ENCODE assay signal across 12 mouse cellular contexts in the genomic region with DNA sequence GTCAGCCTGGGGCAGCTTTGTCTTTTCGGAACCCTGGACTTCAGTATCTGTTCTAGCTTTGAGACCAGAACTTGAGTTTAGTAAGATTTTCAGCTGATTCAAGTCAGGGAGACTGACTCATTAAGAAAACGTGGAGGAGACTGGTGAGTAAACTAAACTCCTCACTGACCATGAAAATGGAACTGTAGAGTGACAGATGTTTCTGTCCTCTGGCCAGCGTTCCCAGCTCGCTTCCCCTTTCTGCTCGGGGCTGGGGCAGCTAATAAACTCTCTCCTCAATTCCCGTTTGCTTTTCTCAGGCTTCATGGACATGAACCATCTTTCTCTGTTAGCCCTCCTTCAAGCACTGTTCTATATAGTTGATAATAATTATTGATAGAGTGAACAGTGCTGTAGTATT. TPM values are rescaled to one million over a fixed set of nuclear protein-coding genes. Genes with fewer than 3 reads are reported as not detected.
A peak's percentile ranks its signal among the peaks of the same experiment; 100 is the strongest.
DNase-seq lines count a peak whose midpoint lies in the region; ATAC-seq and TF ChIP-seq lines count a peak whose summit lies in the region.
"Had no signal": no experiment of that assay in that cellular context is flagged by ENCODE, and none has a peak within 500 bp of the region (broad histone marks: within the 10 kb centered on the region; RNA-seq: fewer than 3 reads in every experiment).

No protein-coding gene starts in this region.

- no peak for TF ChIP-seq CTCF in heart, adult 2 months (IDR thresholded peaks at IDR 0.05)
- no peak for TF ChIP-seq CTCF in liver, embryonic 14.5 days (IDR thresholded peaks at IDR 0.05; ENCODE audit: low read depth)

- H3K4me2 ChIP-seq in heart, embryonic 11.5 days = no peak overlapping the region
- peak overlapping the region; percentile 100 for H3K4me2 ChIP-seq in liver, embryonic 14.5 days (ENCODE audit: low read depth)
- H3K4me2 ChIP-seq: neural tube, embryonic 13.5 days had no signal

- peaks cover 16% of the 10 kb centered on the region for H3K36me3 ChIP-seq in heart, adult 2 months (ENCODE audit: control insufficient read depth, insufficient read depth, low read length)
- H3K36me3 ChIP-seq in heart, embryonic 11.5 days (ENCODE audit: control insufficient read depth, insufficient read depth, low read length) = no peaks in the 10 kb centered on the region
- H3K36me3 ChIP-seq in liver, embryonic 14.5 days (replicated peaks; ENCODE audit: control insufficient read depth, insufficient read depth, low read depth) = no peaks in the 10 kb centered on the region; the same call in 1 of the 2 replicates

- H3K9me3 ChIP-seq in heart, embryonic 11.5 days (replicated peaks; ENCODE audit: control insufficient read depth, low read length) = no peaks in the 10 kb centered on the region
- H3K9me3 ChIP-seq in liver, embryonic 14.5 days (ENCODE audit: control insufficient read depth, low read length) = no peaks in the 10 kb centered on the region
- H3K9me3 ChIP-seq: neural tube, embryonic 13.5 days had no signal

- H3K27ac ChIP-seq in heart, adult 2 months = peak overlapping the region; percentile 20; the same call in 1 of the 2 replicates
- no peak overlapping the region for H3K27ac ChIP-seq in heart, embryonic 11.5 days (ENCODE audit: low read depth, low read length)
- H3K27ac ChIP-seq in liver, embryonic 14.5 days = no peak overlapping the region
- H3K27ac ChIP-seq: neural tube, embryonic 13.5 days had no signal

- peaks cover 3% of the 10 kb centered on the region for H3K4me1 ChIP-seq in heart, adult 2 months (ENCODE audit: control insufficient read depth, insufficient read depth, low read length)
- peaks cover 19% of the 10 kb centered on the region for H3K4me1 ChIP-seq in heart, embryonic 11.5 days (ENCODE audit: control insufficient read depth, insufficient read depth, low read length)
- peaks cover 29 to 50% of the 10 kb centered on the region in 2 experiments for H3K4me1 ChIP-seq in liver, embryonic 14.5 days (replicated peaks; ENCODE audit: control insufficient read depth in 2 of 2, insufficient read depth in 2 of 2, low read length in 1 of 2)

- intact Hi-C loops in heart, adult 2 months (cut with DNase I) = no loop called here
- intact Hi-C loops in left cerebral cortex, postnatal 36 days (cut with DNase I) = no loop called here

- H3K27me3 ChIP-seq in heart, adult 2 months (ENCODE audit: control insufficient read depth, insufficient read depth, low read length) = no peaks in the 10 kb centered on the region
- no peaks in the 10 kb centered on the region for H3K27me3 ChIP-seq in heart, embryonic 11.5 days (ENCODE audit: control insufficient read depth, insufficient read depth, low read length)
- H3K27me3 ChIP-seq in liver, embryonic 14.5 days (ENCODE audit: control insufficient read depth, insufficient read depth, low read length) = no peaks in the 10 kb centered on the region
- H3K27me3 ChIP-seq: neural tube, embryonic 13.5 days had no signal

- 30% methylated on average over 6 of the region's 6 CpGs for WGBS in heart, adult 2 months
- WGBS in heart, embryonic 11.5 days (ENCODE audit: insufficient replicate concordance) = 68% methylated on average over 6 of the region's 6 CpGs
- WGBS in liver, embryonic 14.5 days (ENCODE audit: insufficient replicate concordance) = 40% methylated on average over 6 of the region's 6 CpGs

- no peak for TF ChIP-seq POLR2A in heart, adult 2 months (IDR thresholded peaks at IDR 0.05; ENCODE audit: insufficient read depth, low read depth, low read length)

- no peak for ATAC-seq in heart, embryonic 11.5 days (replicated peaks; ENCODE audit: insufficient number of reproducible peaks, low FRiP score, low TSS enrichment)
- no peak for ATAC-seq in liver, embryonic 14.5 days (ENCODE audit: insufficient read depth)

- H3K9ac ChIP-seq in heart, adult 2 months (ENCODE audit: low read depth, low read length) = no peak overlapping the region
- no peak overlapping the region for H3K9ac ChIP-seq in heart, embryonic 11.5 days (ENCODE audit: low read depth, low read length)
- H3K9ac ChIP-seq in liver, embryonic 14.5 days (replicated peaks) = peak overlapping the region; percentile 28
- H3K9ac ChIP-seq: neural tube, embryonic 13.5 days had no signal

- no peak overlapping the region for H3K4me3 ChIP-seq in heart, adult 2 months
- H3K4me3 ChIP-seq in heart, embryonic 11.5 days (ENCODE audit: low read depth, low read length) = no peak overlapping the region
- no peak overlapping the region for H3K4me3 ChIP-seq in liver, embryonic 14.5 days (ENCODE audit: insufficient read depth in 1 of 2, low read depth in 2 of 2, low read length in 2 of 2)
- H3K4me3 ChIP-seq: neural tube, embryonic 13.5 days had no signal

- H3K79me2 ChIP-seq in heart, adult 2 months (replicated peaks; ENCODE audit: control insufficient read depth, insufficient read depth, low read length) = peaks cover 6% of the 10 kb centered on the region; the same call in 1 of the 2 replicates

- peak in 1 of 2 experiments; percentile 48 for DNase-seq in heart, adult 2 months
- DNase-seq in 3T3-L1 (ENCODE audit: low read depth, low spot score) = peak; percentile 26
- DNase-seq in adrenal gland, adult 8-10 months = peak; percentile 25
- no peak for DNase-seq in liver, embryonic 14.5 days (ENCODE audit: low read depth in 3 of 3, low spot score in 3 of 3)
- DNase-seq in left cerebral cortex, postnatal 36 days (ENCODE audit: low spot score in 2 of 2) = no peak
- no peak for DNase-seq in embryo, embryonic 11 days
- no peak for DNase-seq in layer of hippocampus, adult 9-10 months (ENCODE audit: low spot score)
- DNase-seq: right cerebral cortex, postnatal 4 days; thymus, postnatal 36 days had no signal

- no peak for TF ChIP-seq EP300 in heart, adult 2 months (IDR thresholded peaks at IDR 0.05; ENCODE audit: insufficient read depth, low read depth, low read length)
- no peak for TF ChIP-seq EP300 in liver, embryonic 14.5 days (IDR thresholded peaks at IDR 0.05; ENCODE audit: low read depth)

RNA-seq across cellular contexts. Expression of a gene that starts 4.3 kb away (rescaled TPM):
- 10 to 100 TPM; 16.1 to 17.1 TPM for total RNA-seq in heart, adult 2 months (2021)
- polyA plus RNA-seq in heart, adult 2 months (2012; rRNA removed) = 10.6 and 11.0 TPM in 2 replicates
- 12.4 and 13.4 TPM in 2 replicates for polyA plus RNA-seq in heart, embryonic 11.5 days (2014; fragmentation: Nextera tagmentation; extraction: Ambion mirVana)
- total RNA-seq in adrenal gland, adult 8-10 months (2022) = 10 to 100 TPM; 21.2 to 31.7 (median 26.4) TPM
- polyA plus RNA-seq in liver, embryonic 14.5 days (2012; rRNA removed) = 8.3 and 11.3 TPM in 2 replicates
- 6.4 and 6.6 TPM in 2 replicates for polyA plus RNA-seq in liver, embryonic 14.5 days (2014; fragmentation: Nextera tagmentation; extraction: Ambion mirVana)
- total RNA-seq in left cerebral cortex, postnatal 36 days (2021) = 10 to 100 TPM; 21.3 to 22.4 TPM

RNA-seq across cellular contexts. Expression of a gene that starts 50.2 kb away (rescaled TPM):
- total RNA-seq in heart, adult 2 months (2021) = 10 to 100 TPM; 41.6 to 43.4 TPM
- 37.3 and 64.8 TPM in 2 replicates for polyA plus RNA-seq in heart, adult 2 months (2012; rRNA removed)
- polyA plus RNA-seq in heart, embryonic 11.5 days (2014; fragmentation: Nextera tagmentation; extraction: Ambion mirVana) = 135 and 186 TPM in 2 replicates
- 100 to 1,000 TPM in 3 of 4 experiments, 10 to 100 TPM in 1; 90.9 to 110 (median 105) TPM for total RNA-seq in adrenal gland, adult 8-10 months (2022)
- 50.0 and 51.0 TPM in 2 replicates for polyA plus RNA-seq in liver, embryonic 14.5 days (2012; rRNA removed)
- 89.0 and 90.4 TPM in 2 replicates for polyA plus RNA-seq in liver, embryonic 14.5 days (2014; fragmentation: Nextera tagmentation; extraction: Ambion mirVana)
- total RNA-seq in left cerebral cortex, postnatal 36 days (2021) = 10 to 100 TPM; 42.8 to 48.1 TPM

RNA-seq across cellular contexts. Expression of a gene that starts 59.6 kb away (rescaled TPM):
- 100 to 1,000 TPM; 117 to 137 TPM for total RNA-seq in heart, adult 2 months (2021)
- 32.3 and 32.4 TPM in 2 replicates for polyA plus RNA-seq in heart, adult 2 months (2012; rRNA removed)
- 22.8 and 24.2 TPM in 2 replicates for polyA plus RNA-seq in heart, embryonic 11.5 days (2014; fragmentation: Nextera tagmentation; extraction: Ambion mirVana)
- under 1 TPM; 0.12 to 0.24 (median 0.19) TPM for total RNA-seq in adrenal gland, adult 8-10 months (2022)
- 0.03 and 0.04 TPM in 2 replicates for polyA plus RNA-seq in liver, embryonic 14.5 days (2012; rRNA removed)
- 0.03 and 0.08 TPM in 2 replicates for polyA plus RNA-seq in liver, embryonic 14.5 days (2014; fragmentation: Nextera tagmentation; extraction: Ambion mirVana)
- total RNA-seq in left cerebral cortex, postnatal 36 days (2021) = under 1 TPM; 0.22 to 0.68 TPM
- polyA plus RNA-seq: forebrain, embryonic 11.5 days had no signal

Comparison
In these comparisons a context has a peak if more than half of its experiments do, and no peak if none do; other contexts are left out.
1. DNase-seq: peak in 3T3-L1 (single experiment) and adrenal gland, adult 8-10 months (single experiment); none in liver, embryonic 14.5 days (0 of 3), left cerebral cortex, postnatal 36 days (0 of 2), embryo, embryonic 11 days (single experiment) and layer of hippocampus, adult 9-10 months (single experiment).
2. RNA of a gene that starts 59.6 kb away (total RNA-seq): 117 to 137 TPM in heart, adult 2 months; 0.22 to 0.68 TPM in left cerebral cortex, postnatal 36 days and 0.12 to 0.24 TPM in adrenal gland, adult 8-10 months; every median in the first group is over 10 times any median in the second.